Mouse (Mus musculus): ENCODE measurements around the gene Iqgap1. TPM values are rescaled to one million over a fixed set of nuclear protein-coding genes. Genes with fewer than 3 reads are reported as not detected.

The Iqgap1 gene
- polyA plus RNA-seq, 1 experiment from 2014 or later, result 27.3 TPM

- H3K4me2 ChIP-seq (replicated peaks), result no peak overlapping the region
- H3K27ac ChIP-seq, result no peak overlapping the region
- WGBS, result 32% methylated on average over 6 of the region's 6 CpGs
- no peak for ATAC-seq (ENCODE audit: low FRiP score, low read depth)
- H3K27me3 ChIP-seq (replicated peaks), result no peaks in the 10 kb centered on the region
- no peak overlapping the region for H3K4me3 ChIP-seq
- H3K36me3 ChIP-seq, result no peaks in the 10 kb centered on the region
- no peaks in the 10 kb centered on the region for H3K9me3 ChIP-seq
- H3K9ac ChIP-seq, result no peak overlapping the region
- peaks cover 7% of the 10 kb centered on the region; the same call in 1 of the 2 replicates for H3K4me1 ChIP-seq
Measured at GRCm38 (mm10) chr7:80857181-80857580, 31.4 kb upstream of the Iqgap1 start.

- no peak overlapping the region for H3K9ac ChIP-seq
Measured at GRCm38 (mm10) chr7:80855316-80855715, 29.5 kb upstream of the Iqgap1 start.

GRCm38 (mm10) chr7:80853218-80853617 lies 27.4 kb upstream of the Iqgap1 start:
- H3K9ac ChIP-seq, result no peak overlapping the region
- H3K9me3 ChIP-seq, result no peaks in the 10 kb centered on the region
- no peaks in the 10 kb centered on the region for H3K36me3 ChIP-seq
- no peaks in the 10 kb centered on the region for H3K27me3 ChIP-seq (replicated peaks)
- no peak for ATAC-seq (ENCODE audit: low FRiP score, low read depth)
- no peak overlapping the region for H3K4me2 ChIP-seq (replicated peaks)
- no peaks in the 10 kb centered on the region for H3K4me1 ChIP-seq
- no peak overlapping the region for H3K27ac ChIP-seq
- 97% methylated on average over 3 of the region's 3 CpGs for WGBS
- no peak overlapping the region for H3K4me3 ChIP-seq

More at GRCm38 (mm10) chr7:80855316-80855715, 29.5 kb upstream of the Iqgap1 start:
- no peak overlapping the region for H3K4me3 ChIP-seq
- H3K36me3 ChIP-seq, result no peaks in the 10 kb centered on the region
- no peak for ATAC-seq (ENCODE audit: low FRiP score, low read depth)
- no peak overlapping the region for H3K27ac ChIP-seq
- H3K9me3 ChIP-seq, result no peaks in the 10 kb centered on the region
- no peaks in the 10 kb centered on the region for H3K27me3 ChIP-seq (replicated peaks)
- no peak overlapping the region for H3K4me2 ChIP-seq (replicated peaks)
- 0 out of 2 replicates have a peak, but pooled peaks cover 3% of the 10 kb centered on the region for H3K4me1 ChIP-seq

- Histone ChIP-seq H3K36me3 (no peaks in the 10 kb centered on the region), H3K27ac (no peak overlapping the region), H3K4me3 (no peak overlapping the region), H3K9ac (no peak overlapping the region), H3K9me3 (no peaks in the 10 kb centered on the region), H3K4me1 (no peaks in the 10 kb centered on the region), H3K4me2 (replicated peaks) (no peak overlapping the region), H3K27me3 (replicated peaks) (no peaks in the 10 kb centered on the region)
- 87% methylated on average over 5 of the region's 5 CpGs for WGBS
- no peak for ATAC-seq (ENCODE audit: low FRiP score, low read depth)
Measured at GRCm38 (mm10) chr7:80850520-80850919, 24.7 kb upstream of the Iqgap1 start.

- 37% methylated on average over 4 of the region's 4 CpGs for WGBS
- Histone ChIP-seq H3K9ac (no peak overlapping the region), H3K4me3 (no peak overlapping the region), H3K9me3 (no peaks in the 10 kb centered on the region), H3K4me1 (no peaks in the 10 kb centered on the region), H3K36me3 (no peaks in the 10 kb centered on the region), H3K4me2 (replicated peaks) (no peak overlapping the region), H3K27ac (no peak overlapping the region), H3K27me3 (replicated peaks) (no peaks in the 10 kb centered on the region)
- peak; percentile 44; the same call in 1 of the 2 replicates for ATAC-seq (ENCODE audit: low FRiP score, low read depth)
Measured at GRCm38 (mm10) chr7:80849710-80850109, 23.9 kb upstream of the Iqgap1 start.

- no peak for ATAC-seq (ENCODE audit: low FRiP score, low read depth)
- no peaks in the 10 kb centered on the region for H3K36me3 ChIP-seq
- no peaks in the 10 kb centered on the region for H3K27me3 ChIP-seq (replicated peaks)
- no peak overlapping the region for H3K4me2 ChIP-seq (replicated peaks)
- H3K9me3 ChIP-seq, result no peaks in the 10 kb centered on the region
- no peak overlapping the region for H3K9ac ChIP-seq
- 84% methylated on average over 2 of the region's 2 CpGs for WGBS
- H3K4me3 ChIP-seq, result no peak overlapping the region
- no peak overlapping the region for H3K27ac ChIP-seq
- no peaks in the 10 kb centered on the region for H3K4me1 ChIP-seq
Measured at GRCm38 (mm10) chr7:80849267-80849666, 23.5 kb upstream of the Iqgap1 start.

GRCm38 (mm10) chr7:80846709-80847108 lies 20.9 kb upstream of the Iqgap1 start:
- Histone ChIP-seq H3K9me3 (no peaks in the 10 kb centered on the region), H3K4me1 (no peaks in the 10 kb centered on the region), H3K4me3 (no peak overlapping the region), H3K36me3 (no peaks in the 10 kb centered on the region), H3K27ac (no peak overlapping the region), H3K27me3 (replicated peaks) (no peaks in the 10 kb centered on the region), H3K9ac (no peak overlapping the region), H3K4me2 (replicated peaks) (no peak overlapping the region)
- ATAC-seq (ENCODE audit: low FRiP score, low read depth), result no peak
- WGBS, result 92% methylated on average over 5 of the region's 5 CpGs

GRCm38 (mm10) chr7:80846280-80846678 lies 20.5 kb upstream of the Iqgap1 start:
- Histone ChIP-seq H3K4me1 (no peaks in the 10 kb centered on the region), H3K9ac (no peak overlapping the region), H3K9me3 (no peaks in the 10 kb centered on the region), H3K36me3 (no peaks in the 10 kb centered on the region), H3K27me3 (replicated peaks) (no peaks in the 10 kb centered on the region), H3K4me3 (no peak overlapping the region), H3K27ac (no peak overlapping the region), H3K4me2 (replicated peaks) (no peak overlapping the region)
- ATAC-seq (ENCODE audit: low FRiP score, low read depth), result no peak
- 91% methylated on average over 10 of the region's 10 CpGs for WGBS

GRCm38 (mm10) chr7:80845621-80846279 lies 20.0 kb upstream of the Iqgap1 start:
- Histone ChIP-seq H3K9ac (no peak overlapping the region), H3K4me3 (no peak overlapping the region), H3K36me3 (no peaks in the 10 kb centered on the region), H3K9me3 (no peaks in the 10 kb centered on the region), H3K4me1 (no peaks in the 10 kb centered on the region), H3K27me3 (replicated peaks) (no peaks in the 10 kb centered on the region), H3K27ac (no peak overlapping the region), H3K4me2 (replicated peaks) (no peak overlapping the region)
- 81% methylated on average over 15 of the region's 15 CpGs for WGBS
- ATAC-seq (ENCODE audit: low FRiP score, low read depth), result no peak

GRCm38 (mm10) chr7:80844691-80845090 lies 18.9 kb upstream of the Iqgap1 start:
- ATAC-seq (ENCODE audit: low FRiP score, low read depth), result no peak
- Histone ChIP-seq H3K4me1 (no peaks in the 10 kb centered on the region), H3K27me3 (replicated peaks) (no peaks in the 10 kb centered on the region), H3K9ac (no peak overlapping the region), H3K27ac (no peak overlapping the region), H3K9me3 (no peaks in the 10 kb centered on the region), H3K4me2 (replicated peaks) (no peak overlapping the region), H3K4me3 (no peak overlapping the region), H3K36me3 (no peaks in the 10 kb centered on the region)
- WGBS, result 92% methylated on average over 12 of the region's 12 CpGs

- WGBS, result 92% methylated on average over 8 of the region's 8 CpGs
- no peaks in the 10 kb centered on the region for H3K36me3 ChIP-seq
- no peak overlapping the region for H3K4me3 ChIP-seq
- H3K9ac ChIP-seq, result no peak overlapping the region
- H3K27ac ChIP-seq, result no peak overlapping the region
- no peaks in the 10 kb centered on the region for H3K27me3 ChIP-seq (replicated peaks)
- no peaks in the 10 kb centered on the region for H3K9me3 ChIP-seq
- no peak overlapping the region for H3K4me2 ChIP-seq (replicated peaks)
- H3K4me1 ChIP-seq, result no peaks in the 10 kb centered on the region
- ATAC-seq (ENCODE audit: low FRiP score, low read depth), result no peak
Measured at GRCm38 (mm10) chr7:80843910-80844640, 18.3 kb upstream of the Iqgap1 start.

- no peaks in the 10 kb centered on the region for H3K36me3 ChIP-seq
- 88% methylated on average over 1 of the region's 1 CpGs for WGBS
- H3K4me1 ChIP-seq, result no peaks in the 10 kb centered on the region
- H3K9ac ChIP-seq, result no peak overlapping the region
- H3K9me3 ChIP-seq, result no peaks in the 10 kb centered on the region
- H3K27ac ChIP-seq, result no peak overlapping the region
- no peaks in the 10 kb centered on the region for H3K27me3 ChIP-seq (replicated peaks)
- no peak for ATAC-seq (ENCODE audit: low FRiP score, low read depth)
- no peak overlapping the region for H3K4me3 ChIP-seq
- H3K4me2 ChIP-seq (replicated peaks), result no peak overlapping the region
Measured at GRCm38 (mm10) chr7:80843176-80843575, 17.4 kb upstream of the Iqgap1 start.

- no peak for ATAC-seq (ENCODE audit: low FRiP score, low read depth)
- Histone ChIP-seq H3K27me3 (replicated peaks) (no peaks in the 10 kb centered on the region), H3K36me3 (no peaks in the 10 kb centered on the region), H3K4me2 (replicated peaks) (no peak overlapping the region), H3K4me1 (no peaks in the 10 kb centered on the region), H3K4me3 (no peak overlapping the region), H3K9me3 (no peaks in the 10 kb centered on the region), H3K9ac (no peak overlapping the region), H3K27ac (no peak overlapping the region)
- WGBS, result 69% methylated on average over 5 of the region's 5 CpGs
Measured at GRCm38 (mm10) chr7:80842132-80842531, 16.4 kb upstream of the Iqgap1 start.

All from neural tube, embryonic 12.5 days (tissue).